Mouse (Mus musculus): ENCODE results near the gene Pex14. TPM values are rescaled to one million over a fixed set of nuclear protein-coding genes. Genes with fewer than 3 reads are reported as not detected.

The Pex14 gene
- polyA plus RNA-seq, 1 experiment from 2014 or later, result 44.6 TPM

- Histone ChIP-seq H3K4me3 (ENCODE audit: low read length) (no peak overlapping the region), H3K27ac (ENCODE audit: low read length) (no peak overlapping the region), H3K36me3 (ENCODE audit: control insufficient read depth, insufficient read depth) (peaks cover 15% of the 10 kb centered on the region), H3K27me3 (ENCODE audit: control insufficient read depth, insufficient read depth, low read length) (no peaks in the 10 kb centered on the region), H3K4me1 (ENCODE audit: control insufficient read depth, insufficient read depth, low read length) (peaks cover 42% of the 10 kb centered on the region), H3K9ac (ENCODE audit: low read length) (no peak overlapping the region), H3K4me2 (ENCODE audit: low read depth, low read length) (no peak overlapping the region), H3K9me3 (replicated peaks; ENCODE audit: control insufficient read depth, low read length) (no peaks in the 10 kb centered on the region)
- WGBS, result 74% methylated on average over 13 of the region's 13 CpGs
- no peak for ATAC-seq (replicated peaks; ENCODE audit: extremely low read depth, insufficient read depth, low FRiP score)
These were observed 166.6 kb downstream of the Pex14 start for GRCm38 (mm10) chr4:148933109-148933508.

- H3K36me3 ChIP-seq (ENCODE audit: control insufficient read depth, insufficient read depth), result peaks cover 9% of the 10 kb centered on the region
- H3K4me1 ChIP-seq (ENCODE audit: control insufficient read depth, insufficient read depth, low read length), result peaks cover 62% of the 10 kb centered on the region
- WGBS, result 41% methylated on average over 9 of the region's 9 CpGs
- H3K27me3 ChIP-seq (ENCODE audit: control insufficient read depth, insufficient read depth, low read length), result no peaks in the 10 kb centered on the region
- H3K9ac ChIP-seq (ENCODE audit: low read length), result peak overlapping the region; percentile 70
- peak overlapping the region; percentile 94 for H3K27ac ChIP-seq (ENCODE audit: low read length)
- no peaks in the 10 kb centered on the region for H3K9me3 ChIP-seq (replicated peaks; ENCODE audit: control insufficient read depth, low read length)
- peak; percentile 69 for ATAC-seq (replicated peaks; ENCODE audit: extremely low read depth, insufficient read depth, low FRiP score)
- H3K4me3 ChIP-seq (ENCODE audit: low read length), result no peak overlapping the region
- H3K4me2 ChIP-seq (ENCODE audit: low read depth, low read length), result peak overlapping the region; percentile 43; the same call in 1 of the 2 replicates
These were observed 168.9 kb downstream of the Pex14 start for GRCm38 (mm10) chr4:148930721-148931229.

- no peak for ATAC-seq (replicated peaks; ENCODE audit: extremely low read depth, insufficient read depth, low FRiP score)
- Histone ChIP-seq H3K4me1 (ENCODE audit: control insufficient read depth, insufficient read depth, low read length) (peaks cover 63% of the 10 kb centered on the region), H3K27ac (ENCODE audit: low read length) (peak overlapping the region; percentile 30), H3K4me2 (ENCODE audit: low read depth, low read length) (no peak overlapping the region), H3K36me3 (ENCODE audit: control insufficient read depth, insufficient read depth) (peaks cover 9% of the 10 kb centered on the region), H3K9me3 (replicated peaks; ENCODE audit: control insufficient read depth, low read length) (no peaks in the 10 kb centered on the region), H3K9ac (ENCODE audit: low read length) (peak overlapping the region; percentile 39; the same call in 1 of the 2 replicates), H3K4me3 (ENCODE audit: low read length) (no peak overlapping the region), H3K27me3 (ENCODE audit: control insufficient read depth, insufficient read depth, low read length) (no peaks in the 10 kb centered on the region)
- 90% methylated on average over 16 of the region's 16 CpGs for WGBS
These were observed 170.8 kb downstream of the Pex14 start for GRCm38 (mm10) chr4:148928876-148929275.

- H3K9ac ChIP-seq (ENCODE audit: low read length), result peak overlapping the region; percentile 39
- peaks cover 67% of the 10 kb centered on the region for H3K4me1 ChIP-seq (ENCODE audit: control insufficient read depth, insufficient read depth, low read length)
- H3K9me3 ChIP-seq (replicated peaks; ENCODE audit: control insufficient read depth, low read length), result no peaks in the 10 kb centered on the region
- H3K27ac ChIP-seq (ENCODE audit: low read length), result peak overlapping the region; percentile 30
- peaks cover 9% of the 10 kb centered on the region for H3K36me3 ChIP-seq (ENCODE audit: control insufficient read depth, insufficient read depth)
- ATAC-seq (replicated peaks; ENCODE audit: extremely low read depth, insufficient read depth, low FRiP score), result no peak
- no peak overlapping the region for H3K4me3 ChIP-seq (ENCODE audit: low read length)
- H3K4me2 ChIP-seq (ENCODE audit: low read depth, low read length), result no peak overlapping the region
- no peaks in the 10 kb centered on the region for H3K27me3 ChIP-seq (ENCODE audit: control insufficient read depth, insufficient read depth, low read length)
- 27% methylated on average over 9 of the region's 9 CpGs for WGBS
These were observed 171.4 kb downstream of the Pex14 start for GRCm38 (mm10) chr4:148928316-148928715.

- Histone ChIP-seq H3K36me3 (ENCODE audit: control insufficient read depth, insufficient read depth) (peaks cover 5% of the 10 kb centered on the region; the same call in 1 of the 2 replicates), H3K9me3 (replicated peaks; ENCODE audit: control insufficient read depth, low read length) (no peaks in the 10 kb centered on the region), H3K27ac (ENCODE audit: low read length) (peak overlapping the region; percentile 64), H3K4me2 (ENCODE audit: low read depth, low read length) (peak overlapping the region; percentile 21; the same call in 1 of the 2 replicates), H3K27me3 (ENCODE audit: control insufficient read depth, insufficient read depth, low read length) (0 out of 2 replicates have a peak, but pooled peaks cover 2% of the 10 kb centered on the region), H3K4me1 (ENCODE audit: control insufficient read depth, insufficient read depth, low read length) (peaks cover 76% of the 10 kb centered on the region), H3K4me3 (ENCODE audit: low read length) (no peak overlapping the region), H3K9ac (ENCODE audit: low read length) (peak overlapping the region; percentile 58)
- 20% methylated on average over 8 of the region's 8 CpGs for WGBS
- ATAC-seq (replicated peaks; ENCODE audit: extremely low read depth, insufficient read depth, low FRiP score), result no peak
These were observed 173.2 kb downstream of the Pex14 start for GRCm38 (mm10) chr4:148926459-148926858.

GRCm38 (mm10) chr4:148925589-148926359 lies 173.9 kb downstream of the Pex14 start:
- H3K27ac ChIP-seq (ENCODE audit: low read length), result peak overlapping the region; percentile 64
- H3K4me1 ChIP-seq (ENCODE audit: control insufficient read depth, insufficient read depth, low read length), result peaks cover 73% of the 10 kb centered on the region
- WGBS, result 36% methylated on average over 18 of the region's 18 CpGs
- no peaks in the 10 kb centered on the region for H3K9me3 ChIP-seq (replicated peaks; ENCODE audit: control insufficient read depth, low read length)
- H3K36me3 ChIP-seq (ENCODE audit: control insufficient read depth, insufficient read depth), result peaks cover 5% of the 10 kb centered on the region; the same call in 1 of the 2 replicates
- H3K4me3 ChIP-seq (ENCODE audit: low read length), result no peak overlapping the region
- H3K27me3 ChIP-seq (ENCODE audit: control insufficient read depth, insufficient read depth, low read length), result 0 out of 2 replicates have a peak, but pooled peaks cover 2% of the 10 kb centered on the region
- no peak overlapping the region for H3K4me2 ChIP-seq (ENCODE audit: low read depth, low read length)
- no peak for ATAC-seq (replicated peaks; ENCODE audit: extremely low read depth, insufficient read depth, low FRiP score)
- peak overlapping the region; percentile 58 for H3K9ac ChIP-seq (ENCODE audit: low read length)

- Histone ChIP-seq H3K4me2 (ENCODE audit: low read depth, low read length) (no peak overlapping the region), H3K4me1 (ENCODE audit: control insufficient read depth, insufficient read depth, low read length) (peaks cover 68% of the 10 kb centered on the region), H3K27ac (ENCODE audit: low read length) (no peak overlapping the region), H3K4me3 (ENCODE audit: low read length) (no peak overlapping the region), H3K9ac (ENCODE audit: low read length) (no peak overlapping the region; the same call in 1 of the 2 replicates), H3K9me3 (replicated peaks; ENCODE audit: control insufficient read depth, low read length) (no peaks in the 10 kb centered on the region), H3K36me3 (ENCODE audit: control insufficient read depth, insufficient read depth) (peaks cover 2% of the 10 kb centered on the region; the same call in 1 of the 2 replicates), H3K27me3 (ENCODE audit: control insufficient read depth, insufficient read depth, low read length) (0 out of 2 replicates have a peak, but pooled peaks cover 2% of the 10 kb centered on the region)
- no peak for ATAC-seq (replicated peaks; ENCODE audit: extremely low read depth, insufficient read depth, low FRiP score)
- 52% methylated on average over 8 of the region's 8 CpGs for WGBS
These were observed 175.7 kb downstream of the Pex14 start for GRCm38 (mm10) chr4:148923976-148924375.

GRCm38 (mm10) chr4:148923414-148923813 lies 176.3 kb downstream of the Pex14 start:
- 0 out of 2 replicates have a peak, but pooled peaks cover 2% of the 10 kb centered on the region for H3K27me3 ChIP-seq (ENCODE audit: control insufficient read depth, insufficient read depth, low read length)
- no peak overlapping the region; the same call in 1 of the 2 replicates for H3K9ac ChIP-seq (ENCODE audit: low read length)
- H3K4me2 ChIP-seq (ENCODE audit: low read depth, low read length), result no peak overlapping the region
- no peak for ATAC-seq (replicated peaks; ENCODE audit: extremely low read depth, insufficient read depth, low FRiP score)
- H3K27ac ChIP-seq (ENCODE audit: low read length), result no peak overlapping the region
- H3K4me1 ChIP-seq (ENCODE audit: control insufficient read depth, insufficient read depth, low read length), result peaks cover 66% of the 10 kb centered on the region
- H3K9me3 ChIP-seq (replicated peaks; ENCODE audit: control insufficient read depth, low read length), result no peaks in the 10 kb centered on the region
- 63% methylated on average over 9 of the region's 9 CpGs for WGBS
- no peaks in the 10 kb centered on the region for H3K36me3 ChIP-seq (ENCODE audit: control insufficient read depth, insufficient read depth)
- no peak overlapping the region for H3K4me3 ChIP-seq (ENCODE audit: low read length)

GRCm38 (mm10) chr4:148922221-148922700 lies 177.4 kb downstream of the Pex14 start:
- Histone ChIP-seq H3K27me3 (ENCODE audit: control insufficient read depth, insufficient read depth, low read length) (0 out of 2 replicates have a peak, but pooled peaks cover 2% of the 10 kb centered on the region), H3K9me3 (replicated peaks; ENCODE audit: control insufficient read depth, low read length) (no peaks in the 10 kb centered on the region), H3K4me2 (ENCODE audit: low read depth, low read length) (peak overlapping the region; percentile 22), H3K9ac (ENCODE audit: low read length) (peak overlapping the region; percentile 24; the same call in 1 of the 2 replicates), H3K4me3 (ENCODE audit: low read length) (no peak overlapping the region), H3K27ac (ENCODE audit: low read length) (peak overlapping the region; percentile 53), H3K4me1 (ENCODE audit: control insufficient read depth, insufficient read depth, low read length) (peaks cover 60% of the 10 kb centered on the region), H3K36me3 (ENCODE audit: control insufficient read depth, insufficient read depth) (no peaks in the 10 kb centered on the region)
- peak; percentile 37 for ATAC-seq (replicated peaks; ENCODE audit: extremely low read depth, insufficient read depth, low FRiP score)
- WGBS, result 20% methylated on average over 16 of the region's 16 CpGs
